Mouse (Mus musculus): ENCODE measurements around the gene Wfs1. TPM values are rescaled to one million over a fixed set of nuclear protein-coding genes. Genes with fewer than 3 reads are reported as not detected.

Gene Wfs1
- polyA plus RNA-seq, 1 experiment from 2014 or later, result 9.4 TPM

- Histone ChIP-seq H3K9ac (ENCODE audit: low read length) (no peak overlapping the region), H3K27ac (ENCODE audit: low read length) (no peak overlapping the region), H3K36me3 (ENCODE audit: control insufficient read depth, insufficient read depth, low read length) (no peaks in the 10 kb centered on the region), H3K4me2 (ENCODE audit: low read depth, low read length) (no peak overlapping the region), H3K4me3 (ENCODE audit: low read length) (no peak overlapping the region), H3K4me1 (replicated peaks; ENCODE audit: control insufficient read depth, insufficient read depth, low read length) (peaks cover 6% of the 10 kb centered on the region; the same call in 1 of the 2 replicates), H3K27me3 (ENCODE audit: control insufficient read depth, insufficient read depth, low read depth, low read length) (no peaks in the 10 kb centered on the region), H3K9me3 (ENCODE audit: control insufficient read depth, low read length) (no peaks in the 10 kb centered on the region)
- 64% methylated on average over 3 of the region's 3 CpGs for WGBS
- ATAC-seq (ENCODE audit: low read depth), result no peak
Measured at GRCm38 (mm10) chr5:36990631-36991350, 1.8 kb upstream of the Wfs1 start.

- H3K9ac ChIP-seq (ENCODE audit: low read length), result no peak overlapping the region
- no peak for ATAC-seq (ENCODE audit: low read depth)
- no peaks in the 10 kb centered on the region for H3K27me3 ChIP-seq (ENCODE audit: control insufficient read depth, insufficient read depth, low read depth, low read length)
- H3K4me1 ChIP-seq (replicated peaks; ENCODE audit: control insufficient read depth, insufficient read depth, low read length), result peaks cover 6% of the 10 kb centered on the region; the same call in 1 of the 2 replicates
- no peak overlapping the region for H3K27ac ChIP-seq (ENCODE audit: low read length)
- no peak overlapping the region for H3K4me3 ChIP-seq (ENCODE audit: low read length)
- H3K4me2 ChIP-seq (ENCODE audit: low read depth, low read length), result no peak overlapping the region
- WGBS, result 43% methylated on average over 3 of the region's 3 CpGs
- no peaks in the 10 kb centered on the region for H3K9me3 ChIP-seq (ENCODE audit: control insufficient read depth, low read length)
- H3K36me3 ChIP-seq (ENCODE audit: control insufficient read depth, insufficient read depth, low read length), result no peaks in the 10 kb centered on the region
Measured at GRCm38 (mm10) chr5:36990196-36990595, 1.2 kb upstream of the Wfs1 start.

- H3K4me2 ChIP-seq (ENCODE audit: low read depth, low read length), result peak overlapping the region; percentile 98
- no peak overlapping the region for H3K27ac ChIP-seq (ENCODE audit: low read length)
Measured at GRCm38 (mm10) chr5:36989625-36989977, 596 bp upstream of the Wfs1 start.

GRCm38 (mm10) chr5:36988124-36988780 lies 753 bp downstream of the Wfs1 start:
- Histone ChIP-seq H3K4me1 (replicated peaks; ENCODE audit: control insufficient read depth, insufficient read depth, low read length) (peaks cover 6% of the 10 kb centered on the region; the same call in 1 of the 2 replicates), H3K4me3 (ENCODE audit: low read length) (peak overlapping the region; percentile 82), H3K9me3 (ENCODE audit: control insufficient read depth, low read length) (no peaks in the 10 kb centered on the region), H3K9ac (ENCODE audit: low read length) (peak overlapping the region; percentile 86), H3K4me2 (ENCODE audit: low read depth, low read length) (peak overlapping the region; percentile 98), H3K27me3 (ENCODE audit: control insufficient read depth, insufficient read depth, low read depth, low read length) (no peaks in the 10 kb centered on the region), H3K36me3 (ENCODE audit: control insufficient read depth, insufficient read depth, low read length) (no peaks in the 10 kb centered on the region), H3K27ac (ENCODE audit: low read length) (peak overlapping the region; percentile 46; the same call in 1 of the 2 replicates)
- peak; percentile 39 for ATAC-seq (ENCODE audit: low read depth)
- 9% methylated on average over 24 of the region's 24 CpGs for WGBS

More at GRCm38 (mm10) chr5:36989625-36989977, 596 bp upstream of the Wfs1 start:
- Histone ChIP-seq H3K9ac (ENCODE audit: low read length) (no peak overlapping the region), H3K9me3 (ENCODE audit: control insufficient read depth, low read length) (no peaks in the 10 kb centered on the region), H3K4me3 (ENCODE audit: low read length) (peak overlapping the region; percentile 82; the same call in 1 of the 2 replicates), H3K27me3 (ENCODE audit: control insufficient read depth, insufficient read depth, low read depth, low read length) (no peaks in the 10 kb centered on the region), H3K4me1 (replicated peaks; ENCODE audit: control insufficient read depth, insufficient read depth, low read length) (peaks cover 6% of the 10 kb centered on the region; the same call in 1 of the 2 replicates), H3K36me3 (ENCODE audit: control insufficient read depth, insufficient read depth, low read length) (no peaks in the 10 kb centered on the region)
- 2% methylated on average over 3 of the region's 3 CpGs for WGBS
- no peak for ATAC-seq (ENCODE audit: low read depth)

GRCm38 (mm10) chr5:36986617-36987016 lies 2.4 kb downstream of the Wfs1 start:
- H3K27me3 ChIP-seq (ENCODE audit: control insufficient read depth, insufficient read depth, low read depth, low read length), result no peaks in the 10 kb centered on the region
- H3K4me2 ChIP-seq (ENCODE audit: low read depth, low read length), result no peak overlapping the region
- peaks cover 6% of the 10 kb centered on the region; the same call in 1 of the 2 replicates for H3K4me1 ChIP-seq (replicated peaks; ENCODE audit: control insufficient read depth, insufficient read depth, low read length)
- H3K4me3 ChIP-seq (ENCODE audit: low read length), result no peak overlapping the region
- no peaks in the 10 kb centered on the region for H3K9me3 ChIP-seq (ENCODE audit: control insufficient read depth, low read length)
- H3K36me3 ChIP-seq (ENCODE audit: control insufficient read depth, insufficient read depth, low read length), result no peaks in the 10 kb centered on the region
- WGBS, result 95% methylated on average over 1 of the region's 1 CpGs
- H3K27ac ChIP-seq (ENCODE audit: low read length), result no peak overlapping the region
- no peak for ATAC-seq (ENCODE audit: low read depth)
- H3K9ac ChIP-seq (ENCODE audit: low read length), result no peak overlapping the region

GRCm38 (mm10) chr5:36982271-36982670 lies 6.7 kb downstream of the Wfs1 start:
- H3K27me3 ChIP-seq (ENCODE audit: control insufficient read depth, insufficient read depth, low read depth, low read length), result no peaks in the 10 kb centered on the region
- H3K4me1 ChIP-seq (replicated peaks; ENCODE audit: control insufficient read depth, insufficient read depth, low read length), result no peaks in the 10 kb centered on the region
- no peak overlapping the region for H3K27ac ChIP-seq (ENCODE audit: low read length)
- no peaks in the 10 kb centered on the region for H3K36me3 ChIP-seq (ENCODE audit: control insufficient read depth, insufficient read depth, low read length)
- ATAC-seq (ENCODE audit: low read depth), result no peak
- 94% methylated on average over 4 of the region's 4 CpGs for WGBS
- no peaks in the 10 kb centered on the region for H3K9me3 ChIP-seq (ENCODE audit: control insufficient read depth, low read length)
- no peak overlapping the region for H3K4me2 ChIP-seq (ENCODE audit: low read depth, low read length)
- H3K9ac ChIP-seq (ENCODE audit: low read length), result no peak overlapping the region
- H3K4me3 ChIP-seq (ENCODE audit: low read length), result no peak overlapping the region

- H3K4me2 ChIP-seq (ENCODE audit: low read depth, low read length), result no peak overlapping the region
- 70% methylated on average over 7 of the region's 7 CpGs for WGBS
- ATAC-seq (ENCODE audit: low read depth), result no peak
- no peaks in the 10 kb centered on the region for H3K9me3 ChIP-seq (ENCODE audit: control insufficient read depth, low read length)
- H3K36me3 ChIP-seq (ENCODE audit: control insufficient read depth, insufficient read depth, low read length), result peaks cover 4% of the 10 kb centered on the region; the same call in 1 of the 2 replicates
- H3K9ac ChIP-seq (ENCODE audit: low read length), result no peak overlapping the region
- H3K4me3 ChIP-seq (ENCODE audit: low read length), result no peak overlapping the region
- no peaks in the 10 kb centered on the region for H3K27me3 ChIP-seq (ENCODE audit: control insufficient read depth, insufficient read depth, low read depth, low read length)
- no peaks in the 10 kb centered on the region for H3K4me1 ChIP-seq (replicated peaks; ENCODE audit: control insufficient read depth, insufficient read depth, low read length)
- no peak overlapping the region for H3K27ac ChIP-seq (ENCODE audit: low read length)
Measured at GRCm38 (mm10) chr5:36979631-36980030, 9.4 kb downstream of the Wfs1 start.

GRCm38 (mm10) chr5:36979001-36979400 lies 10.0 kb downstream of the Wfs1 start:
- Histone ChIP-seq H3K27ac (ENCODE audit: low read length) (no peak overlapping the region), H3K4me3 (ENCODE audit: low read length) (no peak overlapping the region), H3K4me2 (ENCODE audit: low read depth, low read length) (no peak overlapping the region), H3K9ac (ENCODE audit: low read length) (no peak overlapping the region), H3K9me3 (ENCODE audit: control insufficient read depth, low read length) (no peaks in the 10 kb centered on the region), H3K27me3 (ENCODE audit: control insufficient read depth, insufficient read depth, low read depth, low read length) (no peaks in the 10 kb centered on the region), H3K4me1 (replicated peaks; ENCODE audit: control insufficient read depth, insufficient read depth, low read length) (no peaks in the 10 kb centered on the region), H3K36me3 (ENCODE audit: control insufficient read depth, insufficient read depth, low read length) (peaks cover 4% of the 10 kb centered on the region; the same call in 1 of the 2 replicates)
- WGBS, result 59% methylated on average over 8 of the region's 8 CpGs
- ATAC-seq (ENCODE audit: low read depth), result no peak

- 63% methylated on average over 9 of the region's 9 CpGs for WGBS
- H3K9ac ChIP-seq (ENCODE audit: low read length), result no peak overlapping the region
- no peak overlapping the region for H3K4me2 ChIP-seq (ENCODE audit: low read depth, low read length)
- no peaks in the 10 kb centered on the region for H3K27me3 ChIP-seq (ENCODE audit: control insufficient read depth, insufficient read depth, low read depth, low read length)
- H3K27ac ChIP-seq (ENCODE audit: low read length), result no peak overlapping the region
- H3K4me1 ChIP-seq (replicated peaks; ENCODE audit: control insufficient read depth, insufficient read depth, low read length), result no peaks in the 10 kb centered on the region
- no peaks in the 10 kb centered on the region for H3K9me3 ChIP-seq (ENCODE audit: control insufficient read depth, low read length)
- peaks cover 4% of the 10 kb centered on the region; the same call in 1 of the 2 replicates for H3K36me3 ChIP-seq (ENCODE audit: control insufficient read depth, insufficient read depth, low read length)
- no peak overlapping the region for H3K4me3 ChIP-seq (ENCODE audit: low read length)
- no peak for ATAC-seq (ENCODE audit: low read depth)
Measured at GRCm38 (mm10) chr5:36977809-36978208, 11.2 kb downstream of the Wfs1 start.
